Mouse (Mus musculus) E14TG2a.4 (cell line): ENCODE measurements at regions not wholly inside any gene's neighbourhood (a gene's known extent, or its start where the extent isn't known, plus 50 kb on each side); places are given as distances from the start of the nearest gene placed in this dataset.

ENCODE experiments used
- CTCF ChIP-seq: conservative IDR thresholded peaks from 2 replicates; pipeline ENCODE4 v1.5.1; 2014; ENCODE audit warnings: low read length
- POU5F1 ChIP-seq: IDR thresholded peaks from 2 replicates; pipeline ENCODE4 v1.6.1; 2014; ENCODE audit warnings: low read length, borderline replicate concordance

- TF ChIP-seq CTCF (no peak), POU5F1 (no peak)
Measured at GRCm38 (mm10) chr17:66232391-66232790, 109.1 kb downstream of the Ddx11 start.
